Mouse (Mus musculus): Measurements from ENCODE around the gene Maz. TPM values are rescaled to one million over a fixed set of nuclear protein-coding genes. Genes with fewer than 3 reads are reported as not detected.

Maz gene
- 68.3 and 80.8 TPM in 2 replicates for polyA plus RNA-seq (2014; fragmentation: Nextera tagmentation; extraction: Ambion mirVana)

DNA sequence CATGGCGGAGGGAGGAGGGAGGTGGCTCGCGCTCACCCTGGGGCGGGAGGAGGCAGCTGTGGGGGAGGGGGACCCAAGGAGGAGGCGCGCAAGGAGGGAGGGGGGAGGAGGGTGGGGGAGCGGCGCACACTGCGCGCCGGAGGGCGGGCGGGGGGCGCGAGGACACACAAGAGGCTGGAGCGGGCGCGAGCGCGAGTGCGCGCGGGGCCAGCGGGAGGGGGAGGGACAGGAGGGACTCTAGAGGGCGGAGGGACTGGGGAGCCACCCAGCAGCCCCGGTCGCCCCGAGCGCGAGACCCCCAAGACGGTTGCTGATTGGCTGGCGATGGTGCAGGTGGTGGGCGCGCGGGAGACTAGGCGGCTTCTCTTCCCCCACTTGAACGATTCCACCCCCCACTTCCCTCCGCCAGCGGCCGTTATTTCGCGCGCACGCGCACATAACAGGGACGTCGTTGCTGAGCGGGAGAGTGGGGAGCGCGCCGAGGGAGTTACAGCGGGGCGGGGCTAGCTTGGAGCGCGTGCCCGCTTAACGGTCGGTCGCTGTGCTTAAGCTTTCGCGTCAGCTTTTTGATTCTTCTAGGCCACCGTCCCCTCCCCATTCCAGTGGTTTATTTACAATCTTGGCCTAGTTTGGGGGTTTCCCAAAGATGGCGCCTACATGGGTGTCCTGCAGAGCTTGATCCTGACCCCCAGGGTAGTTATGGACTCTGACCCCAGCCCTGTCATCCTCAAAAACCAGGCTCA lies at the start of gene Maz:
Gene Maz (minus strand): TSS at position 54 of the 743 bp plus-strand sequence.
- Histone ChIP-seq H3K27ac (replicated peaks; ENCODE audit: low read depth, low read length) (peak within 1 kb of the TSS; percentile 100), H3K4me2 (ENCODE audit: low read length) (peak within 1 kb of the TSS; percentile 91), H3K4me3 (replicated peaks; ENCODE audit: low read depth, low read length) (peak within 1 kb of the TSS; percentile 95), H3K27me3 (ENCODE audit: control insufficient read depth, insufficient read depth, low read length) (no peaks in the 10 kb centered on the region), H3K9ac (replicated peaks; ENCODE audit: low read length) (peak within 1 kb of the TSS; percentile 99), H3K9me3 (ENCODE audit: control insufficient read depth, low read length) (no peaks in the 10 kb centered on the region), H3K36me3 (ENCODE audit: control insufficient read depth, insufficient read depth, low read length) (peaks cover 30% of the 10 kb centered on the region), H3K4me1 (ENCODE audit: control insufficient read depth, insufficient read depth, low read length) (peaks cover 28% of the 10 kb centered on the region)
- ATAC-seq (ENCODE audit: low FRiP score, low TSS enrichment) (peak; percentile 93), DNase-seq (peak; percentile 100)
- WGBS: under 1% methylated on average over 57 of the region's 63 CpGs

DNA sequence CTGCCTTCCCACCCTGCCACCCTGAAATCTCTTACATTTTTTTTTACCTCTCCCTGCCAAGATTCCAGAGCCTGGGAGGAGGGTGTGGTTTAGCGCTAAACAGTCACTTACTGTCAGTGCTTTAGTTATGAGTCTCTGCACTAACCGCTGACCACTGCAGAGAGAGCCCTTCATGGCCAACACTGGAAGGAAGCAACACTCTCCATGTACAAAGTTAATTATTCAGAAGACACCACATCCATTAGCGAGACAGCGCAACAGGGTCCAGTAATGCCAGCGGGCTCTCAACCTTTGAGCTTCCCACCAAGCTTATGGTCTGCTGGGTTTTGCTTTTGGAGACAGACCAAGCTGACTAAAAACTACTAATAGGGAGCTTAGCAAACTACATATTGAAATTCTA lies 49.4 kb upstream of the Maz start:
- H3K27ac ChIP-seq (replicated peaks; ENCODE audit: low read depth, low read length): no peak overlapping the region
- ATAC-seq (ENCODE audit: low FRiP score, low TSS enrichment) (no peak), DNase-seq (no peak)
- no peaks in the 10 kb centered on the region for H3K4me1 ChIP-seq (ENCODE audit: control insufficient read depth, insufficient read depth, low read length)
- H3K4me3 ChIP-seq (replicated peaks; ENCODE audit: low read depth, low read length): no peak overlapping the region
- 92% methylated on average over 5 of the region's 5 CpGs for WGBS
- no peak overlapping the region for H3K4me2 ChIP-seq (ENCODE audit: low read length)
- H3K36me3 ChIP-seq (ENCODE audit: control insufficient read depth, insufficient read depth, low read length): no peaks in the 10 kb centered on the region
- H3K9ac ChIP-seq (replicated peaks; ENCODE audit: low read length): no peak overlapping the region
- H3K9me3 ChIP-seq (ENCODE audit: control insufficient read depth, low read length): no peaks in the 10 kb centered on the region
- H3K27me3 ChIP-seq (ENCODE audit: control insufficient read depth, insufficient read depth, low read length): no peaks in the 10 kb centered on the region

DNA sequence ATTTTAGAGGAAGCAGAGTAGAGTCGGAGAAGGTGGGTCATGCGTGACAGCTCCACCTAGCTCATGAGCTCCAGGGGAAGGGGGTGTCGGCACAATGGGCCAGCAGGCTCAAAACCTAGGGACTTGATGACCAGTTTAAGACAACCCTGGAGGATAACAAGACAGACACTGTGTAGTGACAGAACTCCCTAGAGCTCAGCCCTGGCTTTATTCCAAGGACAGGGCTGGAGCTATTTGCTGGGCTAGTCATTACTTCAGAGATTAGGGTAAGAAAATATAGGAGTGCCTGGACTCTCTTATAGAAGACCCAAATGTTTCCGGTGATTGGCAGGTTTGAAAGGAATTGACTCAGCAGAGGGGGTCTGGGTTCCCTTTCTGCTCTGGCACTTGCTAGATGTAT lies 46.4 kb upstream of the Maz start:
- Histone ChIP-seq H3K27me3 (ENCODE audit: control insufficient read depth, insufficient read depth, low read length) (no peaks in the 10 kb centered on the region), H3K4me1 (ENCODE audit: control insufficient read depth, insufficient read depth, low read length) (no peaks in the 10 kb centered on the region), H3K36me3 (ENCODE audit: control insufficient read depth, insufficient read depth, low read length) (no peaks in the 10 kb centered on the region), H3K9me3 (ENCODE audit: control insufficient read depth, low read length) (no peaks in the 10 kb centered on the region), H3K9ac (replicated peaks; ENCODE audit: low read length) (no peak overlapping the region), H3K4me3 (replicated peaks; ENCODE audit: low read depth, low read length) (no peak overlapping the region), H3K4me2 (ENCODE audit: low read length) (no peak overlapping the region), H3K27ac (replicated peaks; ENCODE audit: low read depth, low read length) (no peak overlapping the region)
- no peak for ATAC-seq (ENCODE audit: low FRiP score, low TSS enrichment)
- no peak for DNase-seq
- WGBS: 84% methylated on average over 4 of the region's 4 CpGs

DNA sequence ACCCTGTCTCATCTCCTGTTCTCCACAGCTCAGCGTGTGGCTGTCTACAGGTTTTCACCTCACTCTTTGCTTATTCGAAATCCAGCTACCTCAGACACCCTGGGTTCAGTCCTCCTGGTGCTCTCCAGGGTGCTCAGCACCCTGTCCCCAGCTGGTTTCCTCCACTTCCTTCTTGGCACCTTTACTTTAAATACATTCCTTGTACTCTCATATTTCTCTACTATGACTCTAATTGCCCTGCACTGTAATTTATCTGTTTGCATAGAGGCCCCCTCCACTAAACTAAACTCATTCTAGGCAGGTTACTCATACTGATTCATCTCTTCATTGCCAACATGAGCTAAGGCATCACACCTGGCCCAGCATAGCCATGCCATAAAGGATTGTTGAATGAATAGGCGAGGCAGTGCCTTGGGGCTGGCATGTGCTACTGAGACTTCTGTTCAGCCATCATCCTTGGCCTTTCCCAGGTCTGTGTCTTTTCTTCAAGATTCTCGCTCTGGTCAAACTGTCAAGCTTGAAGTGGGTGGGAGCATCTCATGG lies 44.1 kb upstream of the Maz start:
- WGBS: 71% methylated on average over 4 of the region's 4 CpGs

DNA sequence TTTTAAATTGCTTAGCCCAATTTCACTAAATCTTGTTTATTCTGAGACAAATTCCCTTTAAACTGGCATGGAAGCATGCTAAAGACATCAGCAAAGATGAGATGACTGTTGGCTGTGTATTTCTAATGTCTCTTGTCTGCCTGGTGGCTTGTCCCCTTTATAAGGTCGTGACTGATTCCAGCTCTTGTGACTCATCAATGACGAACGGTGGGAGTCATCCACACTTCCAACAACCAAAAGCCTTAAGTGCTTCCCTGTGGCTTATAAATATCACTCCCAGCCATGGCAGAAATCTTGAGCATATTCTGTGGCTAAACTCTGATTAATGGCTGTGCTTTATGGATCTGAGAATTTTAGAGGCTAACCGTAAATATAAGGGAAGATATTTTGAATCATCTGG lies 39.5 kb upstream of the Maz start:
- no peak overlapping the region for H3K4me3 ChIP-seq (replicated peaks; ENCODE audit: low read depth, low read length)
- H3K36me3 ChIP-seq (ENCODE audit: control insufficient read depth, insufficient read depth, low read length): no peaks in the 10 kb centered on the region
- 86% methylated on average over 4 of the region's 4 CpGs for WGBS
- no peak overlapping the region for H3K9ac ChIP-seq (replicated peaks; ENCODE audit: low read length)
- no peak overlapping the region for H3K4me2 ChIP-seq (ENCODE audit: low read length)
- no peak overlapping the region for H3K27ac ChIP-seq (replicated peaks; ENCODE audit: low read depth, low read length)
- no peaks in the 10 kb centered on the region for H3K9me3 ChIP-seq (ENCODE audit: control insufficient read depth, low read length)
- ATAC-seq (ENCODE audit: low FRiP score, low TSS enrichment) (no peak), DNase-seq (no peak)
- H3K4me1 ChIP-seq (ENCODE audit: control insufficient read depth, insufficient read depth, low read length): no peaks in the 10 kb centered on the region
- no peaks in the 10 kb centered on the region for H3K27me3 ChIP-seq (ENCODE audit: control insufficient read depth, insufficient read depth, low read length)

More for the DNA sequence above, 44.1 kb upstream of the Maz start:
- Histone ChIP-seq H3K9ac (replicated peaks; ENCODE audit: low read length) (no peak overlapping the region), H3K4me1 (ENCODE audit: control insufficient read depth, insufficient read depth, low read length) (no peaks in the 10 kb centered on the region), H3K27ac (replicated peaks; ENCODE audit: low read depth, low read length) (no peak overlapping the region), H3K4me3 (replicated peaks; ENCODE audit: low read depth, low read length) (no peak overlapping the region), H3K36me3 (ENCODE audit: control insufficient read depth, insufficient read depth, low read length) (no peaks in the 10 kb centered on the region), H3K4me2 (ENCODE audit: low read length) (no peak overlapping the region), H3K9me3 (ENCODE audit: control insufficient read depth, low read length) (no peaks in the 10 kb centered on the region), H3K27me3 (ENCODE audit: control insufficient read depth, insufficient read depth, low read length) (no peaks in the 10 kb centered on the region)
- no peak for ATAC-seq (ENCODE audit: low FRiP score, low TSS enrichment)
- DNase-seq: no peak

DNA sequence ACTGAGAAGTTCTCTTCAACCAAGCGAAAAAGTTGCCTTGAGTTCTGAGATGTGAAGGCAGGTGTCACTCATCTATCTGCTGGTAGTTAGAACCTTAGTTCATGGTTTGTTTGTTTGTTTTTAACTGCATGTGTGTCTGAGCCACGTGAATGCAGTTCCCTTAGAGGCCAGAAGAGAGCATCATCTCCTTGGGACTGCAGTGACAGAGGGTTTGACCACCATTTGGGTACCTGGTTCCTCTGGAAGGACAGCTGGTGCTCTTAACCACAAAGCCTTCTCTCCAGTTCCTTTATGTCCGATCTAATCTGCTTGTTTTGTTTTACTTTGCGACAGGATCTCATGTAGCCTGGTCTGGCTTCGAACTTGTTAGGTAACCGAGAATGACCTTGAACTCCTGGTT lies 38.7 kb upstream of the Maz start:
- no peak for ATAC-seq (ENCODE audit: low FRiP score, low TSS enrichment)

DNA sequence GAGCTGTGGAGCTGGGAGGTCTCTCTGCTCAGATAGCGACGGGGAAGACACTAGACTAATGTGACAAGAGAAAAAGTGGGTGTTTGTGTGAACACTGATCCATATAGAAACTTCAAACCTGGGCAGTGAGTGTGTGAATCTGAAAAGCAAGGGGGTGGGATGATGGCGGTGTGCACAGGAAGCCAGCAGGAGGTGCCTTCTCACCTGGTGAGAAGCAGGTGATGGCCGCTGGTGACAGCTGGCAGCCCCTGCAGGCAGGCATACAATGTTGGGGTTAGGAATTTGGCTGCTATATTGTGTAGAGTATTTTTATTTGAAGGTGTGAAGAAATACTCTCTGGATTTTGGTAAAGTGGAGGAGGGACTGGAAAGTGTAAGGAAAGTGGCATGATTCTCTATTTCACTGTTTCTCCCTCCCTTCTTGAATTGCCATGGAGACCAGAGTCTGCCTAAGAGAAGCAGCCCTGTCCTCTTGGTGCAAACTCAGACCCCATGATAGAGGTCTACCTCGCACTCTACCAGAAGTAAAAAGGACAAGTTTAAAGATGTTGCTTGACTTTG lies 28.3 kb upstream of the Maz start:
- no peak for DNase-seq
- ATAC-seq (ENCODE audit: low FRiP score, low TSS enrichment): no peak
- Histone ChIP-seq H3K9ac (replicated peaks; ENCODE audit: low read length) (no peak overlapping the region), H3K27me3 (ENCODE audit: control insufficient read depth, insufficient read depth, low read length) (no peaks in the 10 kb centered on the region), H3K4me1 (ENCODE audit: control insufficient read depth, insufficient read depth, low read length) (no peaks in the 10 kb centered on the region), H3K4me3 (replicated peaks; ENCODE audit: low read depth, low read length) (no peak overlapping the region), H3K27ac (replicated peaks; ENCODE audit: low read depth, low read length) (no peak overlapping the region), H3K9me3 (ENCODE audit: control insufficient read depth, low read length) (no peaks in the 10 kb centered on the region), H3K4me2 (ENCODE audit: low read length) (no peak overlapping the region), H3K36me3 (ENCODE audit: control insufficient read depth, insufficient read depth, low read length) (no peaks in the 10 kb centered on the region)
- WGBS: 78% methylated on average over 5 of the region's 5 CpGs

More for the DNA sequence above, 38.7 kb upstream of the Maz start:
- Histone ChIP-seq H3K36me3 (ENCODE audit: control insufficient read depth, insufficient read depth, low read length) (no peaks in the 10 kb centered on the region), H3K4me3 (replicated peaks; ENCODE audit: low read depth, low read length) (no peak overlapping the region), H3K4me2 (ENCODE audit: low read length) (no peak overlapping the region), H3K9ac (replicated peaks; ENCODE audit: low read length) (no peak overlapping the region), H3K27me3 (ENCODE audit: control insufficient read depth, insufficient read depth, low read length) (no peaks in the 10 kb centered on the region), H3K4me1 (ENCODE audit: control insufficient read depth, insufficient read depth, low read length) (no peaks in the 10 kb centered on the region), H3K27ac (replicated peaks; ENCODE audit: low read depth, low read length) (no peak overlapping the region), H3K9me3 (ENCODE audit: control insufficient read depth, low read length) (no peaks in the 10 kb centered on the region)
- WGBS: 86% methylated on average over 6 of the region's 6 CpGs
- no peak for DNase-seq

DNA sequence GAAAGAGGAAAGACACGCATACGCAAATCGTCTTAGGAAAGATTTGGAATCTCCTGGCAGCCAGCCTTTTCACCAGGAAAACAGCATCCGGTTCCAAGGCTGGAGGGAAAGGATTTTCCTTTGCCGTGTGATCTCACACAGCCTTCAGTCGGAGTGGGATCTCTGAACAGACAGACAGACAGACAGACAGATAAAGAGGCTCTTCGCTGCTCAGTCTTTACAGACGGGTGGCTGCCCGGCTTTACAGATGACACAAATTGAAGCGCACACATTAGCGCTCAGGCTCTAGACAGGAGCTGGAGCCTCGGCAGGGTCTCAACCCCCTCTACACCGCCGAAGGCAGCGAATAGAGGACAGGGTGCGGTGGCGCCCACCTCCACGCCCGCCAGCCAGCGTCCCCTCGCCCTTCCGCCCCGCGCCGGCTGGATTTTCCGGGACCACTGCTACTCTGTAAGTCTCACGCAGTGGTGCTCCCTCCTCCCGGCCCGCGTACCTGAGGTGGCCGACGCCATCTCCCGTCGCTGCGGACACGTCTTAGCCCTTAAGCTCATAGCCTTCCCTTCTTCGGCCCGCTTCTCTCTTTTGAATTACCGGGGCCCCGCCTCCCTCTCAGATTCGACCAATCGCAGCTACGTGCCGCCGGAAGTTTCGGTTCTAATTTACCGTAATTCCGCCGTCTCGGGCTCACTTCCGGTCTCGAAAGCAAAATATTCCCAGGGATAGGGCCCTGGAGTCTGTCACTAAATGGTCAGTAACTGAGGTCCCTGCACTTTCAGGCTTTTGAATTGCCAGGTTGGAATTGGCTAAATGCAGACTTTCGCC lies 15.2 kb upstream of the Maz start, which contains the start of gene Kif22:
Gene Kif22 (minus strand): TSS at position 621 of the 822 bp plus-strand sequence.
- Histone ChIP-seq H3K27ac (replicated peaks; ENCODE audit: low read depth, low read length) (peak within 1 kb of the TSS; percentile 56; the same call in 1 of the 2 replicates), H3K4me2 (ENCODE audit: low read length) (peak within 1 kb of the TSS; percentile 94), H3K4me1 (ENCODE audit: control insufficient read depth, insufficient read depth, low read length) (peaks cover 12% of the 10 kb centered on the region), H3K4me3 (replicated peaks; ENCODE audit: low read depth, low read length) (peak within 1 kb of the TSS; percentile 61), H3K27me3 (ENCODE audit: control insufficient read depth, insufficient read depth, low read length) (no peaks in the 10 kb centered on the region), H3K36me3 (ENCODE audit: control insufficient read depth, insufficient read depth, low read length) (no peaks in the 10 kb centered on the region), H3K9me3 (ENCODE audit: control insufficient read depth, low read length) (no peaks in the 10 kb centered on the region), H3K9ac (replicated peaks; ENCODE audit: low read length) (peak within 1 kb of the TSS; percentile 57)
- DNase-seq: peak; percentile 95
- WGBS: under 1% methylated on average over 52 of the region's 53 CpGs
- ATAC-seq (ENCODE audit: low FRiP score, low TSS enrichment): peak; percentile 78
